Mouse (Mus musculus): Measurements from ENCODE around the gene Rad52. TPM values are rescaled to one million over a fixed set of nuclear protein-coding genes. Genes with fewer than 3 reads are reported as not detected.

The Rad52 gene
- polyA plus RNA-seq (2014; fragmentation: Illumina TruSeq; extraction: RNeasy Lipid Tissue Mini Kit (QIAGEN cat#74804); ENCODE audit: low read depth, low replicate concordance): 11.0 TPM

GRCm38 (mm10) chr6:119902204-119903080 is at the start of gene Rad52:
Gene Rad52 (plus strand): TSS chr6:119902698.

Other genes with a start within 250 kb of the Rad52 start
- 18.6 TPM for gene Erc1, start 54.5 kb upstream of the Rad52 start, polyA plus RNA-seq (2014; fragmentation: Illumina TruSeq; extraction: RNeasy Lipid Tissue Mini Kit (QIAGEN cat#74804); ENCODE audit: low read depth, low replicate concordance)
- gene Wnk1, start 136.0 kb downstream of the Rad52 start, polyA plus RNA-seq (2014; fragmentation: Illumina TruSeq; extraction: RNeasy Lipid Tissue Mini Kit (QIAGEN cat#74804); ENCODE audit: low read depth, low replicate concordance): 692 TPM
- gene Ninj2, start 190.7 kb downstream of the Rad52 start, polyA plus RNA-seq (2014; fragmentation: Illumina TruSeq; extraction: RNeasy Lipid Tissue Mini Kit (QIAGEN cat#74804); ENCODE audit: low read depth, low replicate concordance): not detected